ENCODE assay signal across 31 mouse cellular contexts in the genomic region with DNA sequence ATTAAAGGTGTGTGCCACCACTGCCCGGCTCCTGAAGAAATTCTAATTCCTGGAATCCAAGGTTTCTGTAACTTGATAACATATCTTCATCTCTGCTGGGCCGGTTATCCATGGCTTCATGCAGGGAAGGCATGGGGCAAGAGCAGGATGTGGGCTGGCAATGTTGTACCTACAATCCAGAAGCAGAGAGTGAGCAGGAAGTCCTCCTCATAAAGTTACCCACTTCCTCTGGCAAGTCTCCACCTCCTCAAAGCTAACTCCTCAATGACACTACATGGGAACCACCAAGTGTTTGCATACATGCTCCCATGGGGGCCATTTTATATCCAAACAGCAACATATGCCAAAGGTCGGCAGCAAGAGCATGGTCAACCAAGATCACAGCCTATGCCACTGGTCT. TPM values are rescaled to one million over a fixed set of nuclear protein-coding genes. Genes with fewer than 3 reads are reported as not detected.
A peak's percentile ranks its signal among the peaks of the same experiment; 100 is the strongest.
DNase-seq lines count a peak whose midpoint lies in the region; ATAC-seq lines count a peak whose summit lies in the region.
"Had no signal": no experiment of that assay in that cellular context is flagged by ENCODE, and none has a peak within 500 bp of the region (broad histone marks: within the 10 kb centered on the region; RNA-seq: fewer than 3 reads in every experiment).

No protein-coding gene starts in this region.

- 83% methylated on average over 3 of the region's 3 CpGs for WGBS in kidney, embryonic 14.5 days

- H3K36me3 ChIP-seq in kidney, embryonic 14.5 days (ENCODE audit: control insufficient read depth, insufficient read depth, low read length), result no peaks in the 10 kb centered on the region
- H3K36me3 ChIP-seq: embryonic facial prominence, embryonic 12.5 days; forebrain, embryonic 15.5 days; heart, embryonic 15.5 days; intestine, embryonic 15.5 days; liver, embryonic 12.5 days; midbrain, embryonic 12.5 days had no signal

- H3K27me3 ChIP-seq in kidney, embryonic 14.5 days (ENCODE audit: control insufficient read depth, insufficient read depth, low read length), result no peaks in the 10 kb centered on the region
- H3K27me3 ChIP-seq: embryonic facial prominence, embryonic 12.5 days; forebrain, embryonic 15.5 days; heart, embryonic 15.5 days; intestine, embryonic 15.5 days; midbrain, embryonic 12.5 days; Patski had no signal

- H3K4me1 ChIP-seq in kidney, embryonic 14.5 days (ENCODE audit: control insufficient read depth, insufficient read depth, low read length), result no peaks in the 10 kb centered on the region
- H3K4me1 ChIP-seq: embryonic facial prominence, embryonic 12.5 days; forebrain, embryonic 15.5 days; heart, embryonic 15.5 days; intestine, embryonic 15.5 days had no signal

- no peaks in the 10 kb centered on the region for H3K9me3 ChIP-seq in kidney, embryonic 14.5 days (ENCODE audit: control insufficient read depth, low read length)
- H3K9me3 ChIP-seq: embryonic facial prominence, embryonic 12.5 days; forebrain, embryonic 15.5 days; heart, embryonic 15.5 days; intestine, embryonic 15.5 days; liver, embryonic 12.5 days; megakaryocyte, embryonic 14.5 days; midbrain, embryonic 12.5 days had no signal

- intact Hi-C loops in heart, postnatal 25 days (cut with DNase I), result no loop called here

- DNase-seq in CD4-positive helper T cell, adult 2 months (ENCODE audit: low read depth, low spot score), result peak; percentile 61
- DNase-seq in T-cell, adult 2 months (ENCODE audit: low spot score), result peak; percentile 71
- peak; percentile 44 for DNase-seq in induced T-regulatory cell, adult 2 months (ENCODE audit: low read depth)
- peak; percentile 24 for DNase-seq in thymus, postnatal 25 days
- DNase-seq in heart, postnatal 25 days (ENCODE audit: low spot score), result no peak
- no peak for DNase-seq in adrenal gland, adult (ENCODE audit: inconsistent age in 2 of 2, low spot score in 1 of 2)
- DNase-seq: adrenal gland, adult 2 months; B cell, adult 2 months; cerebellum, adult 8-10 months; cerebellum, postnatal 25 days; gastrocnemius, adult 2 months; gastrocnemius, postnatal 36 days; heart, postnatal 4 days; kidney, adult 2 months; kidney, postnatal 4 days; left cerebral cortex, postnatal 4 days; liver, postnatal 0 days; lung, postnatal 36 days had no signal

- no peak overlapping the region for H3K9ac ChIP-seq in kidney, embryonic 14.5 days (ENCODE audit: low read depth, low read length)
- H3K9ac ChIP-seq: embryonic facial prominence, embryonic 12.5 days; forebrain, embryonic 15.5 days; heart, embryonic 15.5 days; hindbrain, embryonic 14.5 days; intestine, embryonic 15.5 days; liver, embryonic 12.5 days; liver, postnatal 0 days; midbrain, embryonic 12.5 days had no signal

- no peak overlapping the region for H3K4me3 ChIP-seq in kidney, embryonic 14.5 days (ENCODE audit: low read length)
- H3K4me3 ChIP-seq: embryonic facial prominence, embryonic 12.5 days; forebrain, embryonic 15.5 days; gastrocnemius, adult 2 months; heart, embryonic 15.5 days; intestine, embryonic 15.5 days; liver, embryonic 12.5 days; megakaryocyte, embryonic 14.5 days; midbrain, embryonic 12.5 days; myocyte had no signal

- ATAC-seq in kidney, embryonic 14.5 days (ENCODE audit: low FRiP score, low TSS enrichment), result no peak
- ATAC-seq: forebrain, embryonic 15.5 days; intestine, embryonic 15.5 days; liver, embryonic 12.5 days; liver, postnatal 0 days; Patski had no signal

- H3K27ac ChIP-seq in kidney, embryonic 14.5 days (ENCODE audit: low read depth, low read length), result no peak overlapping the region
- H3K27ac ChIP-seq: embryonic facial prominence, embryonic 12.5 days; forebrain, embryonic 15.5 days; gastrocnemius, adult 2 months; heart, embryonic 15.5 days; hindbrain, embryonic 14.5 days; intestine, embryonic 15.5 days; kidney, postnatal 0 days; liver, embryonic 12.5 days; midbrain, embryonic 12.5 days had no signal

- H3K4me2 ChIP-seq in kidney, embryonic 14.5 days (replicated peaks; ENCODE audit: low read depth, low read length), result no peak overlapping the region
- H3K4me2 ChIP-seq: embryonic facial prominence, embryonic 12.5 days; forebrain, embryonic 15.5 days; heart, embryonic 15.5 days; hindbrain, embryonic 14.5 days; intestine, embryonic 15.5 days; liver, embryonic 12.5 days; midbrain, embryonic 12.5 days had no signal

RNA-seq across cellular contexts. Expression of a gene that starts 20.3 kb away (rescaled TPM):
- total RNA-seq in heart, postnatal 25 days (2021), result 1 to 10 TPM; 6.1 to 6.6 TPM
- polyA plus RNA-seq in kidney, embryonic 14.5 days (2014; fragmentation: Nextera tagmentation; extraction: Ambion mirVana), result 55.8 and 72.1 TPM in 2 replicates

RNA-seq across cellular contexts. Expression of a gene that starts 42.6 kb away (rescaled TPM):
- total RNA-seq in heart, postnatal 25 days (2021), result under 1 TPM; 0.64 to 0.68 TPM
- polyA plus RNA-seq in kidney, embryonic 14.5 days (2014; fragmentation: Nextera tagmentation; extraction: Ambion mirVana), result 2.0 and 3.6 TPM in 2 replicates
- total RNA-seq: MEL had no signal

RNA-seq across cellular contexts. Expression of a gene that starts 44.6 kb away (rescaled TPM):
- total RNA-seq in heart, postnatal 25 days (2021), result 10 to 100 TPM; 27.4 to 28.3 TPM
- 79.4 and 97.4 TPM in 2 replicates for polyA plus RNA-seq in kidney, embryonic 14.5 days (2014; fragmentation: Nextera tagmentation; extraction: Ambion mirVana)

Comparison
In these comparisons a context has a peak if more than half of its experiments do, and no peak if none do; other contexts are left out.
1. DNase-seq: peak in CD4-positive helper T cell, adult 2 months (single experiment), T-cell, adult 2 months (single experiment), induced T-regulatory cell, adult 2 months (single experiment) and thymus, postnatal 25 days (single experiment); none in heart, postnatal 25 days (single experiment) and adrenal gland, adult (0 of 2).